Mouse (Mus musculus) spleen, adult 2 months (tissue): ENCODE measurements around the gene Mmp24. TPM values are rescaled to one million over a fixed set of nuclear protein-coding genes. Genes with fewer than 3 reads are reported as not detected.

Experiments
- DNase-seq, 2 experiments: peaks; one replicate each; pipeline versions ENCODE4 v3.0.0 to v3.0.0-alpha.2; 2012 to 2021; ENCODE audit warnings: low spot score in 2 of 2, low read depth in 1 of 2
- H3K27ac ChIP-seq: fragments of 200-500 bp; 2 replicates; pipeline ENCODE4 v1.5.1; 2012; ENCODE audit warnings: low read length, inconsistent platforms; ENCODE audit not compliant: insufficient read depth
- H3K27me3 ChIP-seq: fragments of 200-500 bp; 2 replicates; pipeline ENCODE4 v1.6.1; 2012; ENCODE audit warnings: mild to moderate bottlenecking, moderate library complexity, low read length, inconsistent platforms; ENCODE audit not compliant: control insufficient read depth, insufficient read depth
- H3K36me3 ChIP-seq: fragments of 200-500 bp; 2 replicates; pipeline ENCODE4 v1.6.1; 2012; ENCODE audit warnings: mild to moderate bottlenecking, low read length, inconsistent platforms; ENCODE audit not compliant: control insufficient read depth, insufficient read depth
- H3K4me1 ChIP-seq: fragments of 200-500 bp; 2 replicates; pipeline ENCODE4 v1.6.1; 2011; ENCODE audit warnings: inconsistent platforms; ENCODE audit not compliant: control insufficient read depth, insufficient read depth, insufficient read length
- H3K4me3 ChIP-seq: fragments of 200-500 bp; 2 replicates; pipeline ENCODE4 v1.5.1; 2011; ENCODE audit warnings: mild to moderate bottlenecking, inconsistent platforms; ENCODE audit not compliant: insufficient read depth, insufficient read length; ENCODE audit errors: extremely low read depth
- CTCF ChIP-seq: fragments of 200-500 bp; IDR thresholded peaks from 2 replicates; pipeline ENCODE4 v1.5.1; 2011; ENCODE audit warnings: mild to moderate bottlenecking, inconsistent platforms; ENCODE audit not compliant: insufficient read depth, insufficient read length, insufficient replicate concordance; ENCODE audit errors: extremely low read depth
- POLR2A ChIP-seq: fragments of 200-500 bp; IDR thresholded peaks from 2 replicates; pipeline ENCODE4 v1.6.1; 2011; ENCODE audit warnings: low read depth, low read length, inconsistent platforms
- WGBS: fragments of 180-500 bp; shearing (Covaris S2); methylation state at CpG from one replicate; pipeline ENCODE4 v1.1.7; 2018; 5-methylcytosine and 5-hydroxymethylcytosine counted together
- polyA plus RNA-seq: library from polyadenylated mRNA; depleted of rRNA; stranded (reverse); fragments of >200 nt; gene quantifications from 2 replicates; pipeline ENCODE4 v1.2.3, GENCODE M21; 2012; rRNA removed

Gene Mmp24
- polyA plus RNA-seq, 1 experiment = not detected

- no peak overlapping the region for H3K4me3 ChIP-seq
- peaks cover 5% of the 10 kb centered on the region for H3K36me3 ChIP-seq
- no peaks in the 10 kb centered on the region for H3K4me1 ChIP-seq
- DNase-seq = no peak
- TF ChIP-seq CTCF (no peak), POLR2A (no peak)
- WGBS = 88% methylated on average over 7 of the region's 7 CpGs
- no peak overlapping the region for H3K27ac ChIP-seq
- no peaks in the 10 kb centered on the region for H3K27me3 ChIP-seq
Measured at GRCm38 (mm10) chr2:155860102-155860501, 85.0 kb downstream of the Mmp24 start.

GRCm38 (mm10) chr2:155861581-155861980 is 86.4 kb downstream of the Mmp24 start:
- 92% methylated on average over 6 of the region's 6 CpGs for WGBS
- Histone ChIP-seq H3K27me3 (no peaks in the 10 kb centered on the region), H3K27ac (no peak overlapping the region), H3K4me3 (no peak overlapping the region), H3K4me1 (no peaks in the 10 kb centered on the region), H3K36me3 (peaks cover 5% of the 10 kb centered on the region)
- TF ChIP-seq POLR2A = no peak
- TF ChIP-seq CTCF = no peak
- DNase-seq = no peak

- Histone ChIP-seq H3K4me3 (no peak overlapping the region), H3K27ac (no peak overlapping the region), H3K27me3 (no peaks in the 10 kb centered on the region), H3K36me3 (peaks cover under 1% of the 10 kb centered on the region; the same call in 1 of the 2 replicates), H3K4me1 (no peaks in the 10 kb centered on the region)
- TF ChIP-seq POLR2A = no peak
- TF ChIP-seq CTCF = no peak
- no peak for DNase-seq
- 92% methylated on average over 13 of the region's 13 CpGs for WGBS
Measured at GRCm38 (mm10) chr2:155862573-155863300, 87.6 kb downstream of the Mmp24 start.

- Histone ChIP-seq H3K27me3 (no peaks in the 10 kb centered on the region), H3K4me3 (no peak overlapping the region), H3K4me1 (no peaks in the 10 kb centered on the region), H3K36me3 (no peaks in the 10 kb centered on the region), H3K27ac (no peak overlapping the region)
- DNase-seq = no peak
- no peak for TF ChIP-seq CTCF
- no peak for TF ChIP-seq POLR2A
- WGBS = 93% methylated on average over 11 of the region's 11 CpGs
Measured at GRCm38 (mm10) chr2:155863301-155863867, 88.2 kb downstream of the Mmp24 start.

Other genes starting within 250 kb of the Mmp24 start
- 9.9 and 11.3 TPM in 2 replicates for gene Gss, start 182.5 kb upstream of the Mmp24 start, polyA plus RNA-seq
- 0.04 TPM in 2 replicates for gene Myh7b, start 164.1 kb upstream of the Mmp24 start, polyA plus RNA-seq
- 144 and 162 TPM in 2 replicates for gene Trpc4ap, start 83.0 kb upstream of the Mmp24 start, polyA plus RNA-seq
- 65.0 and 70.8 TPM in 2 replicates for gene Edem2, start 45.9 kb upstream of the Mmp24 start, polyA plus RNA-seq
- gene Gm17581, start 39.5 kb upstream of the Mmp24 start, polyA plus RNA-seq = not detected in 2 replicates
- 9.0 and 10.5 TPM in 2 replicates for gene Procr, start 24.2 kb upstream of the Mmp24 start, polyA plus RNA-seq
- gene BC029722, start 44.1 kb downstream of the Mmp24 start, polyA plus RNA-seq = 31.9 and 43.7 TPM in 2 replicates
- gene Eif6, start 51.6 kb downstream of the Mmp24 start, polyA plus RNA-seq = 77.0 and 90.7 TPM in 2 replicates
- gene Fam83c, start 59.5 kb downstream of the Mmp24 start, polyA plus RNA-seq = not detected in 2 replicates
- 8.7 and 12.1 TPM in 2 replicates for gene Uqcc1, start 155.0 kb downstream of the Mmp24 start, polyA plus RNA-seq
- not detected in 2 replicates for gene Gm15557, start 165.4 kb downstream of the Mmp24 start, polyA plus RNA-seq
- not detected in 2 replicates for gene Gdf5, start 170.0 kb downstream of the Mmp24 start, polyA plus RNA-seq
- gene Cep250, start 181.1 kb downstream of the Mmp24 start, polyA plus RNA-seq = 13.8 and 16.7 TPM in 2 replicates
- 0.84 and 0.93 TPM in 2 replicates for gene 6430550D23Rik, start 232.6 kb downstream of the Mmp24 start, polyA plus RNA-seq
- gene Ergic3, start 232.7 kb downstream of the Mmp24 start, polyA plus RNA-seq = 119 and 144 TPM in 2 replicates